Mouse (Mus musculus) C2C12 (cell line): ENCODE measurements at regions not wholly inside any gene's neighbourhood (a gene's known extent, or its start where the extent isn't known, plus 50 kb on each side); places are given as distances from the start of the nearest gene placed in this dataset.

Experiments
- H3K27me3 ChIP-seq: one replicate; pipeline ENCODE4 v1.6.1; 2011; ENCODE audit not compliant: control insufficient read depth, insufficient read depth, insufficient read length
- H3K36me3 ChIP-seq: one replicate; pipeline ENCODE4 v1.6.1; 2011; ENCODE audit not compliant: control insufficient read depth, insufficient read depth
- H3K4me3 ChIP-seq: one replicate; pipeline ENCODE4 v1.5.1; 2011; ENCODE audit warnings: mild to moderate bottlenecking, control low read depth; ENCODE audit not compliant: poor library complexity, insufficient read depth, severe bottlenecking
- H3K79me2 ChIP-seq: one replicate; pipeline ENCODE4 v1.6.1; 2011; ENCODE audit not compliant: control insufficient read depth, insufficient read depth
- H3K79me3 ChIP-seq: one replicate; pipeline ENCODE4 v1.6.1; 2011; ENCODE audit warnings: low read depth, control low read depth
- H3ac ChIP-seq: one replicate; pipeline ENCODE3; 2011; ENCODE audit warnings: low read depth; ENCODE audit not compliant: control insufficient read depth, insufficient read length
- CEBPB ChIP-seq: IDR thresholded peaks from one replicate; pipeline ENCODE4 v1.6.1; 2011; ENCODE audit warnings: low read depth, mild to moderate bottlenecking, control low read depth, moderate library complexity
- CTCF ChIP-seq: IDR thresholded peaks from one replicate; pipeline ENCODE4 v1.5.1; 2011; ENCODE audit not compliant: control insufficient read depth, insufficient read depth, insufficient read length
- FOSL1 ChIP-seq: IDR thresholded peaks from one replicate; pipeline ENCODE4 v1.8.0; 2011; ENCODE audit warnings: mild to moderate bottlenecking, low read length; ENCODE audit not compliant: poor library complexity, insufficient read depth, severe bottlenecking
- MAX ChIP-seq: IDR thresholded peaks from one replicate; pipeline ENCODE4 v1.6.1; 2011; ENCODE audit warnings: mild to moderate bottlenecking, control low read depth
- MYOD1 ChIP-seq: IDR thresholded peaks from one replicate; pipeline ENCODE4 v1.6.1; 2011; ENCODE audit warnings: low read depth; ENCODE audit not compliant: control insufficient read depth, insufficient read length
- MYOG ChIP-seq: IDR thresholded peaks from one replicate; pipeline ENCODE4 v1.6.1; 2011; ENCODE audit not compliant: control insufficient read depth, insufficient read length; ENCODE audit errors: extremely low read depth
- USF1 ChIP-seq: IDR thresholded peaks from one replicate; pipeline ENCODE4 v1.6.1; 2011; ENCODE audit warnings: low read depth, mild to moderate bottlenecking, control low read depth, moderate library complexity

- no peaks in the 10 kb centered on the region for H3K27me3 ChIP-seq
- no peak overlapping the region for H3ac ChIP-seq
These were observed 82.9 kb downstream of the Postn start for GRCm38 (mm10) chr3:54443791-54444190.

GRCm38 (mm10) chr3:54446889-54447288 lies 86.0 kb downstream of the Postn start:
- Histone ChIP-seq H3K4me3 (no peak overlapping the region), H3ac (no peak overlapping the region), H3K27me3 (no peaks in the 10 kb centered on the region), H3K36me3 (no peaks in the 10 kb centered on the region), H3K79me2 (no peaks in the 10 kb centered on the region), H3K79me3 (no peaks in the 10 kb centered on the region)
- TF ChIP-seq USF1 (peak; percentile 54), MAX (no peak), MYOD1 (no peak), FOSL1 (no peak), CTCF (no peak)

More at GRCm38 (mm10) chr3:54443791-54444190, 82.9 kb downstream of the Postn start:
- H3K4me3 ChIP-seq = no peak overlapping the region
- H3K79me2 ChIP-seq = no peaks in the 10 kb centered on the region
- TF ChIP-seq MAX = no peak
- TF ChIP-seq MYOD1 = no peak
- no peak for TF ChIP-seq CTCF
- TF ChIP-seq FOSL1 = no peak
- TF ChIP-seq MYOG = no peak
- H3K79me3 ChIP-seq = no peaks in the 10 kb centered on the region
- no peaks in the 10 kb centered on the region for H3K36me3 ChIP-seq

- H3K27me3 ChIP-seq = no peaks in the 10 kb centered on the region
- TF ChIP-seq USF1 = peak; percentile 15
- TF ChIP-seq CEBPB = no peak
- H3ac ChIP-seq = no peak overlapping the region
- H3K79me3 ChIP-seq = no peaks in the 10 kb centered on the region
- no peak overlapping the region for H3K4me3 ChIP-seq
- no peaks in the 10 kb centered on the region for H3K36me3 ChIP-seq
- no peaks in the 10 kb centered on the region for H3K79me2 ChIP-seq
These were observed 96.5 kb downstream of the Postn start for GRCm38 (mm10) chr3:54457416-54457815.

GRCm38 (mm10) chr3:54461366-54461765 lies 100.5 kb downstream of the Postn start:
- TF ChIP-seq MYOD1 = no peak
- TF ChIP-seq FOSL1 = no peak
- no peak for TF ChIP-seq CEBPB
- no peak for TF ChIP-seq MYOG
- TF ChIP-seq MAX = no peak
- TF ChIP-seq CTCF = no peak
- TF ChIP-seq USF1 = no peak
- no peaks in the 10 kb centered on the region for H3K27me3 ChIP-seq
- no peaks in the 10 kb centered on the region for H3K36me3 ChIP-seq
- no peak overlapping the region for H3ac ChIP-seq
- no peaks in the 10 kb centered on the region for H3K79me3 ChIP-seq
- no peak overlapping the region for H3K4me3 ChIP-seq
- no peaks in the 10 kb centered on the region for H3K79me2 ChIP-seq

- H3ac ChIP-seq = no peak overlapping the region
- H3K79me2 ChIP-seq = no peaks in the 10 kb centered on the region
- no peaks in the 10 kb centered on the region for H3K79me3 ChIP-seq
- no peaks in the 10 kb centered on the region for H3K36me3 ChIP-seq
- no peaks in the 10 kb centered on the region for H3K27me3 ChIP-seq
- no peak overlapping the region for H3K4me3 ChIP-seq
- TF ChIP-seq CEBPB (no peak), MYOD1 (peak; percentile 24)
These were observed 105.2 kb downstream of the Postn start for GRCm38 (mm10) chr3:54466097-54466496.

GRCm38 (mm10) chr3:54474209-54474608 lies 113.3 kb downstream of the Postn start:
- no peaks in the 10 kb centered on the region for H3K79me3 ChIP-seq
- H3K4me3 ChIP-seq = no peak overlapping the region
- H3ac ChIP-seq = no peak overlapping the region
- no peaks in the 10 kb centered on the region for H3K79me2 ChIP-seq
- H3K27me3 ChIP-seq = no peaks in the 10 kb centered on the region
- no peaks in the 10 kb centered on the region for H3K36me3 ChIP-seq
- peak; percentile 87 for TF ChIP-seq MYOD1
- TF ChIP-seq CEBPB = no peak
- TF ChIP-seq USF1 = peak; percentile 73

GRCm38 (mm10) chr3:54475879-54476278 lies 115.0 kb downstream of the Postn start:
- Histone ChIP-seq H3K4me3 (no peak overlapping the region), H3K79me3 (no peaks in the 10 kb centered on the region), H3ac (no peak overlapping the region), H3K79me2 (no peaks in the 10 kb centered on the region), H3K36me3 (no peaks in the 10 kb centered on the region), H3K27me3 (no peaks in the 10 kb centered on the region)
- no peak for TF ChIP-seq CEBPB
- no peak for TF ChIP-seq FOSL1
- TF ChIP-seq MYOD1 = no peak
- TF ChIP-seq CTCF = no peak
- no peak for TF ChIP-seq USF1
- no peak for TF ChIP-seq MAX
- no peak for TF ChIP-seq MYOG
